Mouse (Mus musculus): ENCODE measurements around the gene Zc3h7b. TPM values are rescaled to one million over a fixed set of nuclear protein-coding genes. Genes with fewer than 3 reads are reported as not detected.
"Not testable (repeated sequence)": the region's sequence is repeated elsewhere in the genome, so short reads cannot be mapped to it uniquely, and the experiment has no call there.

The Zc3h7b gene
- total RNA-seq (2017): 13.6 and 14.5 TPM in 2 replicates

DNA sequence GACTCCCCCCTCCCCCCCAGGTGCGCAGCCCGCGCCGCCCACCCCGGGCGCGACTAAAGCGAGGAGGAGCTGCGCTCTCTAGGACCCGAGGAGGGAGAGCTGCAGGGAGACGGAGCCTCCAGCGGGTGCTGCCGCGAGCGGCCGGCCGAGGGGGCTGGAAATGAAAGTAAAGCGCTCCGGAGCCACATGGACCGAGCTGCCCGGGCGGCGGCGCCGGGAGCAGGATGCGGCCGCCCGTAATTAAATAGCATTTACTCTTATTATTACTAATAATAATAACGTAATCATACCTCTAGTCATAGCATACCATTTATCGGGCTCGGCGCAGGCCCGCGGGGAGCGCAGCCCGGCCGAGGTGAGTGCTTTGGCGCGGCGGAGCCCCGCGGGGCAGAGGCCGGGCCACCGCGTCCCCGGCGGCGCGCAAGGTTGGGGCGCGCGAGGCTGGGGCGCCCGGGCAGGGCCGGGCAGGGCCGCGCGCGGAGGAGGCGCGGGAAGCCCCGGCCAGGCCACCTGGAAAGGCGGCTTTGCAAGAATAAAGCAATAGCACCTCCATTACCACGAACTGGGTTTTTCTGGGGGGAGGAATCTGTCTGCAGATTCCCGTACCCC, at the start of gene Zc3h7b, which contains the start of gene Rangap1:
TSS of gene Zc3h7b (plus strand) at position 66 of the 609 bp plus-strand sequence.
TSS of gene Rangap1 (minus strand) at position 539 of the 609 bp plus-strand sequence.
- no peak for ATAC-seq (ENCODE audit: extremely low read depth, insufficient number of reproducible peaks, low FRiP score, poor library complexity, severe bottlenecking)

- ATAC-seq (ENCODE audit: extremely low read depth, insufficient number of reproducible peaks, low FRiP score, poor library complexity, severe bottlenecking): no peak
Observed at GRCm38 (mm10) chr15:81697175-81697574, 47.7 kb upstream of the Zc3h7b start, which contains the start of gene Chadl. Chadl (minus strand) TSS chr15:81697287.

DNA sequence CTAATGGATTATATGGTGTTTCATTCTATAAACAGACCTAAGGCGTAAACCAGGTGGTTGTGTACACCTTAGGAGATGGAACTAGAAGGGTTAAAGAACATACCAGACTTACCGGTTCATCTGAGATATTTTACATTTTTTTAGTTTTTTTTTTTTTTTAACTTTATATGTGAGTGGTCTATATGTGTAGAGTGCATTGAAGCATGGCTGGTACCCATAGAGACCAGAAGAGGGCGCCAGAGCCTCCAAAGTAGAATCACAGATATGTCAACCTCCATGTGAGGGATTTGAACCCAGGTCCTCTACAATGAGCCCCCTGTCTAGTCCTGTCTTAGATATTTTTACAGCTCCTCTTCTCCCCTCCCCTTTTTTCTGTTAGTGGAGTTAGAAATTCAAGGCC, 47.0 kb upstream of the Zc3h7b start:
- no peak for ATAC-seq (ENCODE audit: extremely low read depth, insufficient number of reproducible peaks, low FRiP score, poor library complexity, severe bottlenecking)

GRCm38 (mm10) chr15:81698532-81698931, 46.3 kb upstream of the Zc3h7b start:
- ATAC-seq (ENCODE audit: extremely low read depth, insufficient number of reproducible peaks, low FRiP score, poor library complexity, severe bottlenecking): no peak

GRCm38 (mm10) chr15:81700161-81700560, 44.7 kb upstream of the Zc3h7b start:
- ATAC-seq (ENCODE audit: extremely low read depth, insufficient number of reproducible peaks, low FRiP score, poor library complexity, severe bottlenecking): no peak

GRCm38 (mm10) chr15:81700601-81701000, 44.3 kb upstream of the Zc3h7b start:
- no peak for ATAC-seq (ENCODE audit: extremely low read depth, insufficient number of reproducible peaks, low FRiP score, poor library complexity, severe bottlenecking)

- not testable (repeated sequence) for ATAC-seq (ENCODE audit: extremely low read depth, insufficient number of reproducible peaks, low FRiP score, poor library complexity, severe bottlenecking)
Observed at GRCm38 (mm10) chr15:81701350-81701749, 43.5 kb upstream of the Zc3h7b start.

DNA sequence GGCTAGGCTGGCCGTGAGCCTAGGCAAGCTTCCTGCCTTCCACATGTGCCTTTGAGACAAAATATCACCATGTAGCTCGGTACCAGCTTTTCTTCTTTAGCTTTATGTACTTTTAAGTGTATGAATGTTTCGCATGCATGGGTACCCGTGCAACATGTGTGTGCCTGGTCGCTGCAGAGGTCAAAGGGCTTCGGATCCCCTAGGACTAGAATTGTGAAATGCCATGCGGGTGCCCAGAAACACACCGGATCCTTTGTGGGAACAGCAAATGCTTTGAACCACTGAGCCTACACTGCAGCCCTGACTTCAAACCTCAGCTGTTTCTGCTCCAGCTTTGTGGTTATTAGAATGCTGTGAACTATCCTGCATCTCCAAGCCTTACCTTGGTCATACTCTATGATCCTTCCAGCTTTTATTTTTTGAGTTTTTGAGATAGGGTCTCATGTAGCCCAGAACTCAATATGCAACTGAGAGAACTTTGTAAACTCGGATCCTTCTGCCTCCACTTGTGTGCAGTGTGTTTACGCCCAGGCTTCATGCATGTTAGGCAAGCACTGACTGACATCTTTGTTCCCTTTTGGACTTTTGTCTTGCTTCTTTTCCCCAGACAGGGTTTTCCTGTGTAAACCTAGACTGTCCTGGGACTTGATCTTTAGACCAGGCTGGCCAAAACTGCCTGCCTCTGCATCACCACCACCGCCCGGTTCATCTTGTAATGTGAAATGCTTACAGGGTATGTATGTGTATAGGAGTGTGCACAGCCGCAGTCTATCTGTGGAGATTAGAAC, 42.4 kb upstream of the Zc3h7b start:
- no peak for ATAC-seq (ENCODE audit: extremely low read depth, insufficient number of reproducible peaks, low FRiP score, poor library complexity, severe bottlenecking)

DNA sequence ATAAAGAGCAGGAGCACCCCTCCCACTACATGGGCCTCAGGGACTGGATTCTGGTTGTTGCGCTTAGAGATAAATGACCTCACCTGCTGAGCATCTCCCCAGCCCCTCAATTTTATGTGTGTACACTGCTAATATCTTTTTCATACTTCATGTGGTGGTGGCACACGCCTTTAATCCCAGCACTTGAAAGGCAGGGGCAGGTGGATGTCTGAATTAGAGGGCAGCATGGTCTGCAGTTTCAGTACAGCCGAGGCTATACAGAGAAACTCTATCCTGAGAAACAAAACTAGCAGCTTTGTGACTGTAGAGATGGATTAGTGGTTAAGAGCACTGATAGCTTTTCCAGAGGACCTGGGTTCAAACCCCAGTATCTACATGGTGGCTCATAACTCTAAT, 41.8 kb upstream of the Zc3h7b start:
- ATAC-seq (ENCODE audit: extremely low read depth, insufficient number of reproducible peaks, low FRiP score, poor library complexity, severe bottlenecking): no peak

DNA sequence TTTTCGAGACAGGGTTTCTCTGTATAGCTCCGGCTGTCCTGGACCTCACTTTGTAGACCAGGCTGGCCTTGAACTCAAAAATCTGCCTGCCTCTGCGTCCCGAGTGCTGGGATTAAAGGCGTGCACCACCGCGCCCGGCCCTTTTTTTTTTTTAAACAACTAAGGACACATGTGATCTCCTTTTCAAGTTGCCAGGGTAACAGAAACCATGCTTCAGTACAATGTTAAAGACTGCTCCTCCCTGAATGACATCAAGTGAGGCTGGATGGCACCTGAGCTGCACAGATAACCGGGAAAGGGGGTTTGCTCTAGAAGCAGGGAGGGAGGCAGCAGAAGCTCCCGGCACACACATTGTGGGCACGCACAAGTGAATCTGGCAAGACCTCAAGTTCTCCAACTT, 35.9 kb upstream of the Zc3h7b start:
- ATAC-seq (ENCODE audit: extremely low read depth, insufficient number of reproducible peaks, low FRiP score, poor library complexity, severe bottlenecking): no peak

DNA sequence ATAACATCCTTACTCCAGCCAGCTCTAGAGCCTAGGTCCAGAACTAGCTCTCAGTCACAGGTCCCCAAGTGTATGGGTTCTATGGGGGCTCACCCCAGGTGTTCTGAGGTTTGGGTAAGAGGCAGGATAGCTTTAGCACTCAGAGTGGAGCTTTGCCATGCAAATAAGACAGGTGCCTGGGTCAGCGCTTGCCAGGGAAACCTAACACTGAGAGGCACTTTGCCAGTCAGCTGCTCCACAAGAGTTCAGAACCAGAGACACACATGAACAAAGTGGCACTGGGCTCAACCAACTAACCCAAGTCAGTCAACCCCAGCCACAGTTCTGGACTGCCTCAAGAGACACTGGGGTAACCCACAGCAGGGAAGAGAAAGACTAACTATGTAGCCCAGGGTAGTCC, 35.2 kb upstream of the Zc3h7b start:
- no peak for ATAC-seq (ENCODE audit: extremely low read depth, insufficient number of reproducible peaks, low FRiP score, poor library complexity, severe bottlenecking)

- ATAC-seq (ENCODE audit: extremely low read depth, insufficient number of reproducible peaks, low FRiP score, poor library complexity, severe bottlenecking): no peak
Observed at GRCm38 (mm10) chr15:81710801-81711200, 34.1 kb upstream of the Zc3h7b start.

GRCm38 (mm10) chr15:81713742-81714141, 31.1 kb upstream of the Zc3h7b start:
- no peak for ATAC-seq (ENCODE audit: extremely low read depth, insufficient number of reproducible peaks, low FRiP score, poor library complexity, severe bottlenecking)

DNA sequence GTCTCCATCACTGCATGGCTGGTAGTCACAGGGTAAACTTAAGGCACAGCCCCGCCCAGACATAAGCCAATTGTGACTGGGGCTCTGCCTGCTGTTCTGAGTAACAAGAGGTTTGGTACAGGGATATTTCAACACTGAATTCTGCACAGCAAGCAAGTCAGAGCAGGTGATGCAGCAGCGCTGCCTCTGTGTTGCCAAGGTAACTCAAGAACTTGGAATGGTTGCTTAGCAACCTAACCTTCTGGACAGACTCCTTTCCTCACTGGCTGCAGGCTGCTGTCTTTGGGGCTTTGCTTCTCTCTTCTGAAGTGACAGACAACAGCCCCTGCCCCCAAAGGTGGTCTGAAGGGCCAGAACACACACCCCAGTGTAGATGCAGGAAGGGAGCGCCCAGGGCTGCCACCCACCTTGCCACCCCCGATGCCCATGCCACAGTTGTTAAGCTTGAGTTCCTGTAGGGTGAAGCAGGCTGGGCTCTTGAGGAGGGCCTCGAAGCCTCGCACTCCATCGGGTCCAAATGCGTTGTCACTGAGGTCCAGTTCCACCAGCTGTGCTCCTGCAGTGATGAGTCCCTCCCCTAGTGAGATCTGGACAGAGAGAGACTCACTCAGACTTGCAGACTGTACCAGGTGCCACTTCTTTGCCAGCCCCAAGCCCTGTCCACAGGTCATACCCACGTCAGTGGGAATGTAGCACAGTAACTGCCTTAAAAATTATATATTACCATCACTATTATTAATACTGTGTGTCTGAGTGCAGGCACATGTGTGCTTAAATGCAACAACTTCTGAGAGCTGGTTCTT, 26.3 kb upstream of the Zc3h7b start:
- ATAC-seq (ENCODE audit: extremely low read depth, insufficient number of reproducible peaks, low FRiP score, poor library complexity, severe bottlenecking): no peak

DNA sequence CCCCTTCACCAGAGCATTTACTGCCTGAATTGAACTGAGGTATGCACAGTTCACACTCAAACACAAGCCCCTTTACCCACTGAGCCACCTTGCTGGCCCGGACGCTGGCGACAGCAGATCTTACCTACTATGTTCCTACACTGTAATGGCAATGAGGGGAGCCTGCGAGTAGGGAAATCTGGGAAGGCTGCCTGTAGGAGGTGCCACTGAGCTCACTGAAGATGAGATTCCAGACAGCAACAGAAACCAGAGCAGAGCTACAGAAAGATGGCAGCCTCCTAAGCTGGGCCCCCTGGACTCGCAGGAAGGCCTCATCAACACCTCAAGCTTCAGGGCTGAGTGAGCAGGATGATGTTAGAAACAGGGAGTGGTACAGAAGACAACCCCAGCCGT, 25.7 kb upstream of the Zc3h7b start:
- no peak for ATAC-seq (ENCODE audit: extremely low read depth, insufficient number of reproducible peaks, low FRiP score, poor library complexity, severe bottlenecking)

DNA sequence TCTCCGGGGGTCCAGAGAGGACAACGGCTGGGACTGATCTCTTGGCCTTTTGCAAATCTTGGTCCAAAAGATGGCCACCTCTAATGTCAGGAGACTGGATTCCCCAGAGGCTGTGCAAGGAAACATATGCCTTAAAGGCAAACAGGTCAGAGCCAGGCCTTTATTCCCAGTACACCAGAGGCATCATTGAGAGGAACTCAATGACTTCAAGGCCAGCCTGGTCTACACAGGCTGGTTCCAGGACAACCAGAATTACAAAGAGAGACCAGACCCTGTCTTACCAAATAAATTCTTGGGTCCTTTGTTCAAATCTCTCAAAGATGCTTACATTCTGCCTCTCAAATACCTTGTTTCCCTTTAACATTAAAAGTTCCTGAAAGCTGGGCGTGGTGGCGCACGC, 22.5 kb upstream of the Zc3h7b start:
- no peak for ATAC-seq (ENCODE audit: extremely low read depth, insufficient number of reproducible peaks, low FRiP score, poor library complexity, severe bottlenecking)

DNA sequence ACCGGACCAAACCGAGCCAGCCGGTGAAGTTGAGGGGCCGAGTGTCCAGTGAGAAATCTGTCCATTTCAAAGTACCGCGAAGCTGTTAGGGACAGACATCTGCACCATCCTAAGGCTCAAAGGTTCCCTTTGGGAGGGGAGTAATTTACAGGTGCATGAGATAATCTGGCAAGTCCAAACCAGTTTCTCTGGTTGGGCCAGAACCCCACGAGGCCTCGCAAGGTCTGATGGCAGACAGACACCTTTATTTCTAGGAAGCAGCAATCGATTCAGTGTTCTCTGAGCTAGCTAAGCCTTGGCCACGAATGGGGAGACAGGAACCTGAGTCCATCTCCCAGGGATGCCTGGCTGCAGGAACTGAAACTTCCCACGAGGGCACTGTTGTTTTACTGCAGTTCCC, 21.2 kb upstream of the Zc3h7b start:
- no peak for ATAC-seq (ENCODE audit: extremely low read depth, insufficient number of reproducible peaks, low FRiP score, poor library complexity, severe bottlenecking)

- no peak for ATAC-seq (ENCODE audit: extremely low read depth, insufficient number of reproducible peaks, low FRiP score, poor library complexity, severe bottlenecking)
Observed at GRCm38 (mm10) chr15:81725965-81726364, 18.9 kb upstream of the Zc3h7b start.

DNA sequence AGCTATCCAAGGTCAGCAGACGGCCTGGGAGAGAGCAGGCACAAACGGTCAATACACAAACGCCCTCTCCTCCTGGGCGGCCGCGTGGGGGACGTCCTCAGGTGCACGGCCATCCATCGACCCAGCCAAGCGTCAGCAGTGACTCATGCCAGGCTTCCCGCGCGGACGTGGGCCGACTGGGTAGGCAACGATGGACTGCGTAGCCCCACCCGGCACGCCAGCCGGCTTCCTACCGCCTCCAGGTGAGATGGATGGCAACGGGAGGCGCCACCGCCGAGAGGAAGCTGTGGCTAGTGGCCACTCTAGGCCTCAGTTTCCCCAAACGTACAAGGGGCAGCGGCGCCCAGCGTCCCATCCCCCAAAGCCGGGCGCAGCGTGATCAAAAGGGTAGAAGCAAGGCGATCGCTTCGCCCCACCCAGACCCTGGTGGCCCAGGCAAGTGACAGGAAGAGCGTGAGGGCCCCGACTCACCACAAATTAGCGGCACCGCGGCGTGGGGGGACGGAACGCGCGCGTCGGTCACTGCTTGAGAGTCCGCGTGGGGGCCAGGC, 15.5 kb upstream of the Zc3h7b start:
- ATAC-seq (ENCODE audit: extremely low read depth, insufficient number of reproducible peaks, low FRiP score, poor library complexity, severe bottlenecking): no peak

All from neutrophil, adult 5-6 weeks (primary cell).